Mouse (Mus musculus): ENCODE measurements around the gene Itgb3. TPM values are rescaled to one million over a fixed set of nuclear protein-coding genes. Genes with fewer than 3 reads are reported as not detected.

Gene Itgb3
- total RNA-seq, 2 experiments from 2014 or later, result 3.0 to 3.3 TPM

Other genes starting within 250 kb of the Itgb3 start
- 10 to 100 TPM; 27.6 to 31.7 TPM for gene Kansl1, start 139.1 kb upstream of the Itgb3 start, total RNA-seq (2021)
- gene Cdc27, start 57.4 kb upstream of the Itgb3 start, total RNA-seq (2021), result 10 to 100 TPM; 27.2 to 31.1 TPM
- gene Myl4, start 57.3 kb upstream of the Itgb3 start, total RNA-seq (2021), result 100 to 1,000 TPM; 628 to 806 TPM
- gene Gm11639, start 77.7 kb downstream of the Itgb3 start, total RNA-seq (2021), result under 1 TPM; 0.03 TPM

Measured in heart, postnatal 36 days (tissue).